Mouse (Mus musculus): Measurements from ENCODE around the gene Wdr5b.

- TF ChIP-seq CTCF (IDR thresholded peaks at IDR 0.05; ENCODE audit: control insufficient read depth, insufficient read depth, insufficient read length) = no peak
- no peak for TF ChIP-seq MAX (IDR thresholded peaks at IDR 0.05)
- no peak for TF ChIP-seq FOSL1 (IDR thresholded peaks at IDR 0.05; ENCODE audit: insufficient read depth, low read length, poor library complexity, severe bottlenecking)
- no peak for TF ChIP-seq USF1 (IDR thresholded peaks at IDR 0.05; ENCODE audit: low read depth)
These were observed 10.5 kb downstream of the Wdr5b start for GRCm38 (mm10) chr16:36051491-36051890.

Data from C2C12 (cell line).